Mouse (Mus musculus) spleen, embryonic (tissue): Measurements from ENCODE around the gene Sema6c.
"Not testable (repeated sequence)": the region's sequence is repeated elsewhere in the genome, so short reads cannot be mapped to it uniquely, and the experiment has no call there.

Source experiments
- CTCF ChIA-PET: fragments of 350-600 bp; sonication (Branson Sonifier 250); formaldehyde crosslinking; loops from one replicate; lab custom pipeline; 2022; lab: Charles Lee

Sema6c gene

GRCm38 (mm10) chr3:95159987-95160963, at the start of gene Sema6c:
Gene Sema6c (plus strand): TSS chr3:95160457.
- CTCF ChIA-PET, result interaction anchor here (0.5 to 1.1 kb wide), 3 partner anchors 13 to 115 kb away, joined by 3 read pairs; no protein-coding TSS in a partner anchor

- CTCF ChIA-PET, result interaction anchor here (0.7 kb wide), 1 partner anchor 13 kb away, joined by 6 read pairs; no protein-coding TSS in a partner anchor
These were observed 49.1 kb upstream of the Sema6c start, which contains the start of gene Vps72 for GRCm38 (mm10) chr3:95110911-95111726. Gene Vps72 (plus strand): TSS chr3:95111022.

- CTCF ChIA-PET, result interaction anchor here (1.0 kb wide), 1 partner anchor 23 kb away, joined by 3 read pairs; no protein-coding TSS in a partner anchor
These were observed 47.5 kb upstream of the Sema6c start for GRCm38 (mm10) chr3:95112760-95113159.

- CTCF ChIA-PET, result interaction anchor here (0.7 kb wide), 1 partner anchor 10 kb away, joined by 3 read pairs; no protein-coding TSS in a partner anchor
These were observed 42.5 kb upstream of the Sema6c start for GRCm38 (mm10) chr3:95117751-95118150.

GRCm38 (mm10) chr3:95121580-95121979, 38.7 kb upstream of the Sema6c start:
- CTCF ChIA-PET, result no interaction called here

GRCm38 (mm10) chr3:95124246-95124645, 36.0 kb upstream of the Sema6c start, which contains the start of gene Tmod4:
Gene Tmod4 (plus strand): TSS chr3:95124476.
- CTCF ChIA-PET, result no interaction called here

GRCm38 (mm10) chr3:95124972-95125371, 35.3 kb upstream of the Sema6c start:
- CTCF ChIA-PET, result no interaction called here

GRCm38 (mm10) chr3:95129226-95129651, 31.0 kb upstream of the Sema6c start:
- CTCF ChIA-PET, result no interaction called here

- CTCF ChIA-PET, result no interaction called here
These were observed 30.2 kb upstream of the Sema6c start for GRCm38 (mm10) chr3:95130081-95130480.

GRCm38 (mm10) chr3:95132389-95132788, 27.9 kb upstream of the Sema6c start:
- CTCF ChIA-PET, result interaction anchor here (0.6 kb wide), 2 partner anchors 27 to 81 kb away, joined by 3 to 4 read pairs; no protein-coding TSS in a partner anchor

- CTCF ChIA-PET, result interaction anchor here (0.6 kb wide), 2 partner anchors 16 to 82 kb away, joined by 3 to 4 read pairs; no protein-coding TSS in a partner anchor
These were observed 27.1 kb upstream of the Sema6c start for GRCm38 (mm10) chr3:95133176-95133575.

- CTCF ChIA-PET, result no interaction called here
These were observed 26.6 kb upstream of the Sema6c start, which contains the start of the genes Scnm1 and Lysmd1 for GRCm38 (mm10) chr3:95133680-95134101. Gene Scnm1 (minus strand): TSS chr3:95134011. Gene Lysmd1 (plus strand): TSS chr3:95134088.

GRCm38 (mm10) chr3:95134133-95134532, 26.1 kb upstream of the Sema6c start:
- CTCF ChIA-PET, result not testable (repeated sequence)

- CTCF ChIA-PET, result interaction anchor here (1.4 kb wide), 1 partner anchor 23 kb away, joined by 3 read pairs; no protein-coding TSS in a partner anchor
These were observed 25.2 kb upstream of the Sema6c start for GRCm38 (mm10) chr3:95135023-95135422.

- CTCF ChIA-PET, result interaction anchor here (1.4 kb wide), 1 partner anchor 23 kb away, joined by 3 read pairs; no protein-coding TSS in a partner anchor
These were observed 24.7 kb upstream of the Sema6c start for GRCm38 (mm10) chr3:95135433-95136052.

- CTCF ChIA-PET, result interaction anchor here (1.4 kb wide), 1 partner anchor 24 kb away, joined by 3 read pairs; no protein-coding TSS in a partner anchor
These were observed 23.9 kb upstream of the Sema6c start for GRCm38 (mm10) chr3:95136336-95136735.

- CTCF ChIA-PET, result interaction anchor here (0.6 kb wide), 2 partner anchors 13 to 16 kb away, joined by 4 to 5 read pairs; no protein-coding TSS in a partner anchor
These were observed 20.5 kb upstream of the Sema6c start for GRCm38 (mm10) chr3:95139586-95140288.

GRCm38 (mm10) chr3:95140289-95140595, 20.0 kb upstream of the Sema6c start:
- CTCF ChIA-PET, result interaction anchor here (0.6 kb wide), 1 partner anchor 15 kb away, joined by 4 read pairs; no protein-coding TSS in a partner anchor

- CTCF ChIA-PET, result interaction anchor here (0.6 kb wide), 1 partner anchor 164 kb away, joined by 4 read pairs; no protein-coding TSS in a partner anchor
These were observed 19.5 kb upstream of the Sema6c start for GRCm38 (mm10) chr3:95140795-95141194.

- CTCF ChIA-PET, result interaction anchor here (0.6 to 0.8 kb wide), 2 partner anchors 32 to 484 kb away, joined by 3 read pairs; no protein-coding TSS in a partner anchor
These were observed 18.8 kb upstream of the Sema6c start for GRCm38 (mm10) chr3:95141474-95141873.
